Mouse (Mus musculus) gastrocnemius, postnatal 10 days (tissue): ENCODE results near the gene Rasgrp4. TPM values are rescaled to one million over a fixed set of nuclear protein-coding genes. Genes with fewer than 3 reads are reported as not detected.

Source experiments
- DNase-seq: peaks from one replicate; pipeline ENCODE4 v3.0.0; 2021; ENCODE audit warnings: mixed read lengths
- total RNA-seq, 2 experiments: library from RNA; stranded (reverse); gene quantifications; 2 replicates each; pipeline ENCODE4 v1.2.3; 2021

The Rasgrp4 gene
- total RNA-seq, 2 experiments from 2014 or later = 0.86 to 1.4 TPM

- no peak for DNase-seq
Measured at GRCm38 (mm10) chr7:29146625-29147367, 12.1 kb downstream of the Rasgrp4 start.

DNA sequence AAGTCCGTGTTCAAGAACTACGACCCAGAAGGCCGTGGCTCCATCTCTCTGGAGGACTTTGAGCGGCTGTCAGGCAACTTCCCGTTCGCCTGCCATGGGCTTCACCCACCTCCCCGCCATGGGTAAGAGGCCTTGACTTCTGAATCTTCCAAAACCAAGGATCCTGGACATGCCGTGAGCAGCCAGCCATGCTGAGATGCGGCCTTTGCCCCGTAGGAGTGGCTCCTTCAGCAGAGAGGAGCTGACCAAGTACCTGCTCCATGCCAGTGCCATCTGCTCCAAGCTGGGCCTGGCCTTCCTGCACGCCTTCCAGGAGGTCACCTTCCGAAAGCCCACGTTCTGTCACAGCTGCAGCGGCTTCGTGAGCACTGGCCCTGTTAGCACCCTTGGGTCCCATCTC lies 14.1 kb downstream of the Rasgrp4 start:
- no peak for DNase-seq

DNA sequence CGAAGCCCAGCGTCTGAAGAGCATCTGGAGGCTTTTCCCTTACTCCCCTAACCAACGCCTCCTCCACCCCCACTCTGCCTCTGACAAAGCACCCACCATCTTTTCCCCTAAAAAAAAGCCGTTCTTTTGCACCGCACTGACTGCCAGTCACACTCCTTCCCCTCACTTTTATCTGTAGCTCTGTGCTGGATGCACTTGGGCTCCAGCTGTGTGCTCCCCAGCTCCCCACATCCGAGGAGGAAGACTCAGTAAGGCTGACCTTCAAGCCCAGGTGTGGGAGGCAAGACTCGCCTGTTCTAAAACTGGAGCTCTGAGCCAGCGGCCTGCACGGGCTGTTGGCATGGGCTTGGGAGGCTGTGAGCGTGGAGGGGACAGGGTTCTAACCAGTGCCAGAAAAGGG lies 16.8 kb downstream of the Rasgrp4 start:
- no peak for DNase-seq

- no peak for DNase-seq
Measured at GRCm38 (mm10) chr7:29154018-29154720, 19.5 kb downstream of the Rasgrp4 start.

DNA sequence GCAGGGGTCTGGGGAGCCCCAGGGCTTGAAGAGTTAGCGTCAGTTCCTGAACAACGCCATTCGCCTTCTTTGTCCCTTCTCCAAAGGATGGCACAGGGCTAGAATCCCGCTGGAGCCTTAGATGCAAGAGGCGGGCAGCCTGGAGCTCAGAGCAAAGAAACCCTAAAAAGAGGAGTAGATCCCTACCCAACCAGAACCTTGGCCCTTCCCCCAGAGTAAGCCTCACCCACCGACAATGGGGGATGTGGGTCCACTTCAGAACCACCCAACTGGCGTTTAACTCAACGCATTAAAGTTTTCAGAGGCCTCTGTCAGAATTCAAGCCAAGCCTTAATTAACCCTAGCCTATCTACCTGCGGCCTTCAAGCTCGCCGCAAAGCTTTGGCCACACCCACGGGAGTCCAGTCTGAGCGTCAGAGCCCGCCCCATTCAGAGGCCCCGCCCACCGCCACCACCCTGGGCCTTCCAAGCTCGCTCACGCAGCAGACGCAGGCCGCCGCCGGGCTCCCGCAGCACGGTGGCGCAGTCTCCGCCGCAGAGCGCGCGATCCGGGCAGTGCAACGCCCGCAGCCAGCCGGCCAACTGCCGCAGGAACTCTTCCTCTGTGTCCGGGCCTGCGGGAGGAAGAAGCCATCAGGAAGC lies 20.7 kb downstream of the Rasgrp4 start:
- DNase-seq = peak; percentile 91

DNA sequence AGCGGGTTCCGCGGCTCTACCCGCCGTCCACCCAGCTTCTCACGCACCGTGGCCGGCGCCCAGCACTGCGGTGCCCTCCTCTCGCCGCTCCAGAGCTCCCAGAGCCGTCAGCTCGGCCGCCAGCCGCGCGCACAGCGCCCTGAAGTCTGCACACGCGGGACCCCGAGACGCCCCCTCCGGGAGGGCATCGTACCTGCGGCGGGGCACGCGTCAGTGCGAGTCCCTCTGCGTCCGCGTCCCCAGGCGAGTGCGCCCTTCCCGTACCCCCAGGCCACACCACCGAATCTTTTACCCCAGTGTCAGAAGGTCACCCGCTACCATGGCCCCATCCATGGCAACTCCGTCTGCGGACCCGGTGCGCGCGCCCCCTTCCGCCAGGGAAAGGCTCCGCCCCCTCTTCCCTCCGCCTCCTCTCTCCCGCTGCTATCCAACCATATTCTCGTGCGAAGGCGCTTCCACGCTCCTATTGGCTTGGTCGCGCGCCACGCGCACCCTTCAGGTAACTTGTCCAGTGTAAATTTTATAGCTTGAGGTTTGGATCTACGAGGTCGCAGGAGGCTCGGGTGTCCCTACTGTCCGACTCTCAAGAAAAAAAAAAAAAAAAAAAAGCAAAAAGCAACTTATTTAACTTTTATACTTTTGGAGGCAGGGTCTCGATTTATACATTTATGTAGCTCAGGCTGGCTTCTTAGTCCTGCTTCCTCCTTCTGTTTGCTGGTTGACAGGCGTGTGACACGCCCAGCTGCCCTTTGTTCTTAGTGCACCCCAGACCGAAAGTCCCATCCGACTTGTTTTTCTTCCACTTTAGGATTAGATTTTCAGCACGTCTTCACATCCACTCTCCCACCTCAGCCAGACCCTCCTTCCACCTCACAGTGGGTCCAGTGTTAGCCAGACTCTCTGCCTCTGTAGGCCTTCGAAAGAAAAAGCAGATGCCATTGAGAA lies 21.5 kb downstream of the Rasgrp4 start, which contains the start of gene Fam98c:
Fam98c (minus strand) TSS at position 397 of the 945 bp plus-strand sequence.
- DNase-seq = peak; percentile 82

DNA sequence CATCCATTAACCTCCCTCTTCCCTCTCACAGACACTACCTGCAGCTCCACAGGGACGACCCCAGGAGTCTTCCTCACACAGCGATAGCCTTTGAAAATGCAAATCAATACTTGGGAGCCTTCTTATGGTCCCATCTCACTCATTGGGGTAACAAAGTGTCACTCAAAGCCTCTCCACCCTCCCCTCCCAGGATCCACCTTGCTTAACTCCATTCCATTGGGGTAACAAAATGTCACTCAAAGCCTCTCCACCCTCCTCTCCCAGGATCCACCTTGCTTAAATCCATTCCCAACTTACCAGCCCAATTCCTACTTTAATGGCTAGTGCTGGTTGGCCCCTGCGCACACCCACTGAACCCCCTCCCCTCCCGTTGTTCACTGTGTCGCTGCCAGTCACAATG lies 23.6 kb downstream of the Rasgrp4 start:
- no peak for DNase-seq

DNA sequence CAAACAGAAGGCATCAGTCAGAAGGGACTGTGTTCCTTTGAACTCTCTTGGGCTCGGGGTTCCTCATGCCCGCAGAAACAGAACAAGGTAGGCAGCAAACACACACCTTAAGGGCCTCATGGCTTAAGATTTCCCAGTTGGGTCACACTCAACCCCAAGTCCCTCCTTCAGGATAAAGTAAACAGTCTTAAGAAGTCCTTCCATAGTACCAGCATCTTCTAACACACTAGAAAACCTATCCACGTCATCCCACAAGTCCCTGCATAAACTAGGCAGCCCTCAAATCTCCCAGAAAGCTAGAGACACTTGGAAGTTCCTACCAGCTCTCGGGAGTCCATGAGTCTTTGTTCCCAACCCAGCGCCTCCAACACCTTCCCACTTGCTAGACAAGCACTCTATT lies 27.6 kb downstream of the Rasgrp4 start:
- no peak for DNase-seq

DNA sequence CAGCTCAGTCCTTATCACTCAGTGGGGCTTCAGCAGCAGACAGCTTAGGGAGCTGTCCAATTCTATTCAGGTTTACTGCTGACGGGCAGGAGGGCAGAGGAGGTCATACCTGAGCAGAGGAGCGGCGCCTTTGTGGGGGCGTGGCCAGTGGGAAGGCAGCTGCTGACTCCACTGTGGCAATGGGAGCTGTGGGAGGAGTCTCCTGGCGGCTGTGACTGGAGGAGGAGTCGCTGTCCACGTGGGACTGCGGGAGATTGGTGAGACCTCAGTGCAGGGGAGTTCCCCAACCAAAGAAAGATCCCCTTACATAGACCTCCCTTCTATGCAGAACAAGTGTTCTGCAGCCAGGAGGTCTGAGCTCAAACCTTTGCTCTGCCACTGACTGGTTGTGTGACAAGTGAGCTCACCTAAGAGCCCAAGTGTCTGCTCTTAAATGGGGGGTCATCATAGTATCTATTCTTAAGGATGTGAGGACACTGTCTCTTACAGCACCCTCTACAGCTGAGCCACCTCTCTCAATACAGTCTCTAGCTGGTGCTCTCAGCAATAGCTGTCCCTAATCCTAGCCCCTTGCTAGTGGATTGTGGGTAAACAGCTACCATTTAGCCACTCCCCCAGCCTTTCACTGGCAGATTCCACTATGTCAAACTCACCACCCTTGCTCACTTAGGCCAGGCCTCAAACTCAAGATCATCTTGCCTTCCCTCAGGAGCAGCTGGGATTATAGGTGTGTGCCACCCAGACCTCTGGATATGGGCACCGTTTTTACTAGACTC lies 28.3 kb downstream of the Rasgrp4 start:
- DNase-seq = peak; percentile 31

DNA sequence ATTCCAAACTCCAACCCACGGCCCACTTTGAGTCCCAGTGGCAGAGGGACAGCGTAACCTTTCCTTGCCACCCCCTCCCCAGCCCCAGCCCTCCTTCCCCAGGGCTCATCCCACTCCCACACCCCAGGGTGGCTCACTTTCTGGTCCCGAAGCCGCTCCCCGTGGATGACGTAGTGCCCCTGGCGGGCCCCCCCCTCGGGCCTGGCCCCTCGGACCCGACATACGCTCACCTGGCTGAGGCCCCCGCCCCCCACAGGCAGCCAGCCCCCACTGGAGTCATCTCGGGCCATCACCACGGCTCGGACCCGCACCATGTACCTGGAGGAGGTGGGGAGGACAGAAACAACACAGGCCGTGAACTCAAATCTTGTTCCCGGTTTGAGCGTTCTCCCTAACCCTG lies 33.0 kb downstream of the Rasgrp4 start:
- no peak for DNase-seq

DNA sequence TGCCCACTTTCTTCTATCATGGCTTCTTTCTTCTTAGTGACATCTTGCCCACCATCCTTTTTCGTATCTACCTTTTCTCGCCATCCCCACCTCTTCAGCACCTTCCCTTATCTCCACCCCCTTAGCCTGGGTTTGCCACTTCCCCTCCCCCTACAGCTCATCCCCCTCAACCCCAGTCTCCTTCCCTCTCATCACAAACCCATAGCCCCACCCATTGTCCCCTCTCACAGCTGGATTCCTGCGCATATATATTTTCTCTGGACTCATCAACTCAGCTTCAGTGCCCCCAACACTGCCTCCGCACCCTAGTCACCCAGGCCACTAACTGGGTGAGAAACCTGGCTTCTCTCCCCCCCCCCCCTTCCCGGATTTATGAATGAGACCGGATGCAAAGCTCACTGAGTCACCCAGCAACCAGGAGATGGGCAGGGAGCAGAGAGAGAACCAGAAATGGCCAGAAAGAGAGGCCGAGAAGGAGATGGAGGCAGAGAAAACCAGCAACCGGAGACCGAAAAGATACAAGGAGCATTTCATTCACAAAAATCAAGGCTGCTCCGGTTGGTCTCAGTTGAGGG lies 33.6 kb downstream of the Rasgrp4 start:
- DNase-seq = no peak

- DNase-seq = no peak
Measured at GRCm38 (mm10) chr7:29168791-29169230, 34.2 kb downstream of the Rasgrp4 start.

DNA sequence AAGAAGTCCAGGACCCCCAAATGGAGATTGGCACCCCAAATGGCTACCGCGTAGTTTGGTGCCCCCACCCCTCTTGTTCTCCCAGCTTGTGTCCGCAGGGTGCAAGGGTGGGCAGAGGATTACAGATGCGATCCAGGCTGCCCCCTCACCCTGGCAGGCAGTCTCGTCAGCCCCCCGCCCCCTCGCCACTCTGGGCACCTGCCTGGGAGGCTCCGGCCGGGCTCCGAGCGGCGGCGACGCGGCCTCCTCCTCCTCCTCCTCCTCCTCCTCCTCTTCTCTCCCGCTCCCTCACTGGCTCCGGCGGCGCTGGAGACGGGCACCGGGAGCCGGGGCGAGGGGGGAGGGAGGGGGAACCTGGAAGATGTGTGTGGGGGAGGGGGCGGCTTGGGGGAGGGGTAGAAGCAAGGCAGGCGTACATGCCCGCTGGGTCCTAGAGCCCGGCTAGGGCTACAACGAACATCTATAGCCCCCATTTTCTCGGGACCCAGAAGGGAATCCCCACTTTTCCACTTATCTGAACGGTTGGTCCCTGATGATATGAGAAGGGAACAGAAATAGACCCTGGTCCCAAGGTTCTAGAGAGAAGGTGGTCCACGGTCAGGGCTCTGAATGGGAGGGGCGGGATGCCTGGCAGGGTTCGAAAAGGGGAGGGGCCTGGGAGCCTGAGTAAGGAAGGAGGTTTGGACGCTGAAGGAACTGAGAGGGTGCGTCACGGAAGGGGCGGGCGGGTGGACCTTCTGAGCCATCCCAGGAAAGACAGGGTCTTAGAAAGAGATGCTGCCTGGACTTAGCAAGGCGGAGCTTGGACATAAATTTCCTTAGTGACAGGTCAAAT lies 34.8 kb downstream of the Rasgrp4 start:
- DNase-seq = peak; percentile 76

DNA sequence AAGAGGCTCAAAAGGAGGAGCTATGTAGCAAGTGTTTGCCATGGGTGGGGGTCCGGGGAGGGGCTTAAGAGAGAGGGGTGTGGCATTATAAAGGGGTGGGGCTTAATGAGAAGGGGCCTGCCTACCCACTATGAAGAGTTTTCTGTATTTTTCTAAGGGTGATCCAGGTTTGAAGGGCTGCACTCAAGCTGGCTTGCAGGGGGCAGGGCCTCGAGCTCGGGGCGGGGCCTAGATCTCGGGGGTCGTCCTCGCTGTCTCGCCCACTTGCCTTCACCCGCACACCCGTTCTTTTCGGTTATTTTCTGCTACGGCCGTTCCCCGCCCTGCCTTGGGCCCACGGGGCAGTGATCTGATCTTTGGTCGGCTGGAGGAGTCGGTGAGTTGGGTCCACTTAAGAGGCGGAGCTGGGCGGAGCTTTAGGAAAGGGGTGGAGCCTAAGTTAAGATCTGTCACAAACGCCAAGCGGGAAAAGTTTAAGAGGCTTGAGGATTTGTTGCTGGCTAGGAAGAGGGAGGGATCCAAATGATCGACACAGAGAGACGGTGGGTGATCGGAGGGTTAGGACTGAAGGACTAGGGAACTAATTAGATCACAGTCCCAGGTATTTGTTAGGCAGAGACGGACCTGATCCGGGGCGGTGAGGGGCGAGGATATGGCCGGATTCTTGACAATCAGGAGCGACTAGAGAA lies 35.6 kb downstream of the Rasgrp4 start, which contains the start of the genes Ggn and Spred3:
Ggn (plus strand) TSS at position 145 of the 689 bp plus-strand sequence.
Spred3 (minus strand) TSS at position 346 of the 689 bp plus-strand sequence.
- DNase-seq = peak; percentile 70

GRCm38 (mm10) chr7:29170755-29171561 lies 36.3 kb downstream of the Rasgrp4 start:
- DNase-seq = peak; percentile 41

DNA sequence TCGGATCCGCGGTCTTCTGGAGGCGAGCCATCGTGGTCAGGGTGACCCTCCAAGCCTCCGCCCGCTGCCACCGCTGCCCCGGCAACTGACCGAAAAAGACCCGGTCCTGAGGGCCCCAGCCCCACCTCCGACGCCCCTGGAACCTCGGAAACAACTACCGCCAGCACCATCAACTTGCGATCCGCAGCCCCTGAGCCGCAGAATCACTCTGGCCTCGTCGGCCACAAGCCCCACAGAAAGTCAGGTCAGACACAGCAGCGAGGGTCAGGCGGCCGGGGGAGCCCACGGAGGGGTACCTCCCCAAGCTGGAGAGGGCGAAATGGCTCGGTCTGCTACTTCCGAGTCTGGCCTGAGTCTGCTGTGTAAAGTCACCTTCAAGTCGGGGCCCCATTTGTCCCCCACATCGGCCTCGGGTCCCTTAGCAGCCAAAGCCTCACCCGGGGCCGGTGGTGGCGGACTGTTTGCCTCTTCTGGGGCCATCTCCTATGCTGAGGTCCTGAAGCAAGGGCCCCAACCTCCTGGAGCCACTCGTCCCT lies 37.0 kb downstream of the Rasgrp4 start:
- no peak for DNase-seq

GRCm38 (mm10) chr7:29172390-29173016 lies 37.9 kb downstream of the Rasgrp4 start:
- DNase-seq = no peak
